Mouse (Mus musculus): Measurements from ENCODE around the gene Rbbp8nl.
A peak's percentile ranks its signal among the peaks of the same experiment; 100 is the strongest.

Rbbp8nl gene

DNA sequence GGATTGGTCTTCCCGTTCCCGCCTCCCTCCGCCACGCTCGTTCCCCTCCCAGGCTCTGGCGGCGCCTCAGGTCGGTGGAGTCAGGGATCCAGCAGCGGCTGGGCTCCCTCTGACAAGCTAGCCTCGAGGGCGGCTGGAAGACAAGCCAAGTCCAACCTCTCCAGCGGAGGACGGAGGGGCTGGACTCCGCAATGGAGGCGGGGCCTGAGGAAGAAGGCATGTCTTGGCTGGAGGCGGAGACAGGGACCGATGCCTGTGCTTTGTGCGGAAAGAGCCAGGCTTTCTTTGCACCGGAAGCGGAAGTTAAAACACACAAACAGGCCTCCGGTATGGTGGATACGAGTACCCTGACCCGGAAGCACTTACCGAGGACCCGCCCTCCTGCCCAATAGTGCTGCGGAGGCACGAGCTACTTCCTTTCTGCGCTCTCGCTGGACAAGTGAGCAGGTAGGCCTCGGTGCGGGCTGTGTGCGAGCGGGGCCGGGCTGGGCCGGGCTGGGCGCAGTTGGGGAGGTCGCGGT, 32.6 kb downstream of the Rbbp8nl start, which contains the start of gene Rps21:
TSS of gene Rps21 (plus strand) at position 377 of the 521 bp plus-strand sequence.
- peak; percentile 98 to 99 for DNase-seq

DNA sequence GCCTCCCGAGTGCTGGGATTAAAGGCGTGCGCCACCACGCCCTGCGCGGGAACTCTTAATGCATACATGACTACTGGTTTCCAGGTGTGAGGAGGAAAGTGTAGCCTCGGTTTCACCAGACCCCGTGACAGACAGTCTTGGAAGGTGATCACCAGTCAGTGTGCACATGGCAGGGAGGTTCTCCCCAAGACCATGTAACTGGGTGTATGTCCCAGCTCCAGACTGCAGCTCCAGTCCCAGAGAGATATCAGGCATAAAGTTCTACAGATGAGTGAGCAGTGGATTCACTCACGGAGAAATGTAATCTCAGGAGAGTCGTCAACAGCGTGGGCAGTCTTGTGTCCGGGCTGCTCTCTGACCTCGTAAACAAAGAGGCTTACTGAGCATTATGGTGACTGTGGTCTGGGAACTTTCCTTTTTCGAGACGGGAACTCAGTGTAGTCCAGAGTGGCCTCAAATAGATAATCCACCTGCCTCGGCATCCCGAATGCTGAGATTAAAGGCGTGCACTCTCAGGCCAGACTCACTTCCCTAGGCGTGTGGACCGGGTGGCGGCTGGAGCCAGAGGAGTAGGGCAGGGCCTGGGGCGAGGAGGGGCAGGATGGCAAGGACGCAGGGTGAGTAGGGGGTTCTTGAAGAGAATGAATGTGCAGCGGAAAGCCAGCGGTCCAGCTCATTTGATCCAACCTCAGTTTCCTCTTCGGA, 33.2 kb downstream of the Rbbp8nl start:
- DNase-seq: peak in 1 of 2 experiments; percentile 25

DNA sequence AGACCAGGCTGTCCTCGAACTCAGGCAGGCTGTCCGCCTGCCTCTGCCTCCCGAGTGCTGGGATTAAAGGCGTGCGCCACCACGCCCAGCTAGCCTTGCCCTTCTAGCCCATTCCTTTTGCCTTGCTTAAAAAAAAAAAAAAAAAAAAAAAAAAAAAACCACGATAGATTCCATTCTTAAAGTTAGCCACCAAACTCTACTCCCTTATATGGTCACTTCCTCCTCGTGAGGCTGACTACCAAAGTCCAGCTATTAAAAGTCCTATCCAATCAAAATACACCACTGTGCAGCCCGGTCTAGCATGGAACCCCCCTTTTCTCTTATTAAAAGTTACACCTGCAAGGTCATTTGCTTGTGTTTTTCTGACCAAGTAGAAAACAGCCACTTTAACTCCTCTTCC, 34.0 kb downstream of the Rbbp8nl start:
- DNase-seq: no peak

DNA sequence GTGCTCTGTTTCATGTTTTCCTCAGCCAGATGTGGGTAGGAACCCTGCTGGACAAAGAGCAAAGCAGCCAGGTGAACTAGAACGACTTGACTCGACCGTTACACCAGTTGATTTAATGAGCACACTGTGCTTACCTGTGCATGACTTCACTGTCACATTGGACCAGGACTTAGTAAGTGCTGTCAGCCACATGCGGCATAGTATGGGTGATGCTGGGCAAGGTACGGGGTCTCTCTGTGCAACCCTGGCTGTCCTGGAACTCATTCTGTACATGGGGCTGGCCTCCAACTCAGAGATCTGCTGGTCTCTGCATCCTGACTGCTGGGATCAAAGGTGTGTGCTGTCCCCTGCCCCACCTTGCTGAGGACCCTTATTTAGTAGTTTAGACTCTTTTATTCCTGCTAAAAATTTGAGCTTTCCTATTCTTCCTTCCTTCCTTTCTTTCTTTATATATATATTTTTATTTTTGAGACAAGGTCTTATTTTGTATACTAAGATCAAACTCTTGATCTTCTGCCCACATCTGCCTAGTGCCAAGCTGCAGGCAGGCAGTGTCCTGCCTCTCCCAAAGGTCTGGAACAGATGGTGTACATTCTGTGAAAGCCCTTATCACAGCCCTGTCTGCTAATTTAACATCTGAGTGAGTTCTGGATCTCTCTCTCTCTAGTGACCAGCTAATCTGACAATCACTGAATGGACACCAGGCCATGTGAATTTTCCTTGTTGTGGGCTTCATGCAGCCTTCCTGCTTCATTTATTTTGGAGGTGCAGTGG, 35.1 kb downstream of the Rbbp8nl start:
- DNase-seq: peak in 1 of 2 experiments; percentile 29

DNA sequence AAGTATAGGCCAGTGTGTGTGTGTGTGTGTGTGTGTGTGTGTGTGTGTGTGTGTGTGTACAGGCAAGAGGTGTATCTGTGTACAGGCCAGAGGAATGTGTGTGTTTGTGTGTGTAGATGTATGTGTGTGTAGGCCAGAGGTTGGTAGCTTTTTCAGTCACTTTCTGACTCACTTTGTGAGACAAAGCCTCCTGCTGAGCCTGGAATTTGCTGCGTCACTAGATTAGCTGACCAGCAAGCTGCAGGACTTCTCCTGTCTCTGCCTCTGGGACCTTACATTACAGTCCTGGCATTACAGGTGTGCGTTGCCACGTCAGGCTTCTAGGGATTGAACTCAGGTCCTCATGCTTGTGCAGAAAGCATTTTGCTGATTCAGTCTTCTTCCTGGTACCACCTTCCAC, 37.8 kb downstream of the Rbbp8nl start:
- DNase-seq: no peak

DNA sequence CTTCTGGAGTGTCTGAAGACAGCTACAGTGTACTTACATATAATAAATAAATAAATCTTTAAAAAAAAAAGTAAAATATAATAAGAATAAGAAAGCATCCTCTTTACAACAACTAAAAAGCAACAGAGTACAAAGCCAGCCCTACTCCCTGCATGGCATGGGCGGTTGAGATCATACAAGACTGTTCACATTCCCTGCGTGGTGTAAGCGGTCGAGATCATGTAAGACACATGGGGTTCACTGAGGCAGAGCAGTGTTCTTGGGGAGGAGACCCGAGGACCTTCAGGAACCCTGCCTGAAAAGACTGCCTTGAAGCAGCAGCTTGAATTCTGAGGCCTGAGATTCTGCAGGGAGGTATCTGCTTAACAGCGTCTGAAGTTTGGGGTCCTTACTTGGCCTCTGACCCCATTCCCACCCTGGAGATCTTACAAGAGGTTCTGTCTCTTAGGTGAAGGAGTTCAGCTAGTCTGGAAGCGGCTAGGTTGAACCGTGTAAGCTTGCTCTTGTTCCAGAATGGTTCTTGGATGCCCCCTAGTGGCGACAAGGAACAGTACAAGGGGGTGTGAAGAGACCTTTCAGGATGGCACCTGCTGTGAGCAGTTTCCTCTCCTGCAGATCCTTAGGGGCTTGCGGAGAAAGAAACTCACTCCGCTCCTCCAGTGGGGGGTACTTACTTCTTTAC, 38.6 kb downstream of the Rbbp8nl start:
- DNase-seq: peak; percentile 90 to 93

DNA sequence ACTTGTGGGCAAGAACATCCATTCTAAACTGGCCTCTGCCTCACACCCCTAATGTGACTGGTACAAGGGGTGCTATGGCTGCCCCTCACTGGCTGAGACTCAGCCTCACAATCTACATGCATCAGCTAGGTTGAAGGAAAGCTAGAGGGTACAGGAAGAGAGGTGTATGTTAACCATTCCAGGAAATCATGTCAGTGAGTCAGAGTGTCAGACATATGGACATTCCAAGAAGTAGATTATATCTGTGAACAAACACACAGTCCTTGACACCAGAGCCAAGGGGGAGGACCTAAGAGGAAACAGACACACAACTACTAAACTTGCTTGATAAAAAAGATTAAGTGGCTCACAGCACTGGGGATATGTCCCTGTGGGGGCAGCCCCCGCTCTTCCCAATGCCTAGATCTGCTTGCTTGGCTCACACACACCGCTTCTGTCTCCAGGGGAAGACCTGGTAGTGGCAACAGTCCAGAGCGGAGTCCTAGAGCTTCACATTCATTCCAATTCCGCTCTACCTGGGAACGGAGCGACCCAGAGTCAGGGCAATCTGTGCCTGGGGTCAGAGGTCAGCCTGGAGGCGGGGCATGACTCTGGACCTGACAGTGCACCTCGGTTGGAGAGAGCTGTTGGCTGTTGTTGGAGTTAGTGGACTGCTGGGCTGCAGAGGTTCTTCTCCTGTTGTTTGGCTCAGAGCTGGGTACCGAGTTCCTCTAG, 40.6 kb downstream of the Rbbp8nl start:
- no peak for DNase-seq

DNA sequence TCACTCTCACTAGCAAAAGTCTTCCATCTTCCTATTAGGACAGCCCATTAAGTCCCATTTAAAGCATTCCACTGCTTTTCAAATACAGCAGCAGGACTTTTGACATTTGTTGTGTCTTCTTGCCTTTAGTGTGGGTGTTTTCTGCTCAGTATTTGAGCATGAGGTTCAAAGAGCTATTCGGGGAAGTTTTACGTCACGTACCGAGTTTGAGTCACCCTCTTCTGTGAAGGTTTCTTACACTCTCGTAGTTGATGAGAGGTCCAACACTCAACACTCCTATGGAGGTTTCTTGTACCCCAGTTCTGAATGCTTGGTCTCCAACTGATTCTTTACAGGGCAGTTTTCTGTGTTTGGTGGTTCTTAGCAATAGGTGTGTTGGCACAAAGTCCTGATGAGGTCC, 41.8 kb downstream of the Rbbp8nl start:
- DNase-seq: no peak

DNA sequence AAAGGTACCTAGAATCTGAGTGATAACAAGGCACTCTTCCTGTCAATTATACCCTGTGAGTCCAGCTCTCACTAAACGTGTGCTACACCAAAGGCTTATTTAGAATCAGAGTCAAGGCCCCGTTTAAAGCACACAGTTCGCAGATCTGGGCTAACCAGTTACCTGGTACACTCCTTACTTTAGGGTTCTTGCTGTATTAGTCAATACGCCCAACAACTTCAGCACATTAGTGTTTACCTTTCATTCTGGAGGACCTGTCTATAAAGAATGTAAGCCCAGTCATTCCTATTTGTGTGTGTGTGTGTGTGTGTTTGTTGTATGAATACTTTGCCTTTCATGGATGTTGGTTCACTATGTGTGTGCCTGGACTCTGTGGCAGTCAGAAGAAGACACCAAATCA, 46.6 kb downstream of the Rbbp8nl start:
- DNase-seq: no peak

DNA sequence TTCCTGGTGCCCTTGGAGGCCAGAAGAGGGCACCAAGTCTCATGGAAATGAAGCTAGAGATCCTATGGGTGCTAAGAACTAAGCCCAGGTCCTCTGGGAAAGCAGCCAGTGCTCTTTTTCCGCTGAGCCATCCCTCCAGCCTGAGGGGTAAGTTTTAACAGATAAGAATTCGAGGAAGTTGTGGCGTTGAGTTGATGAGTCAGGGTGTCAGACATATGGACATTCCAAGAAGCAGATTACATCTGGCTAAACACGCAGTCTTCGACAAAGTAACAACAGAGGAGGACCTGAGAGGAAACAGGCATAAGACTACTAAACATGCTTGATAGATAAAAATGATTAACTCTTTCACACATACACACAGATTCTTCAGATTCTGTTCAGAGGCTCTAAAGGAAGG, 51.1 kb downstream of the Rbbp8nl start:
- DNase-seq: no peak

DNA sequence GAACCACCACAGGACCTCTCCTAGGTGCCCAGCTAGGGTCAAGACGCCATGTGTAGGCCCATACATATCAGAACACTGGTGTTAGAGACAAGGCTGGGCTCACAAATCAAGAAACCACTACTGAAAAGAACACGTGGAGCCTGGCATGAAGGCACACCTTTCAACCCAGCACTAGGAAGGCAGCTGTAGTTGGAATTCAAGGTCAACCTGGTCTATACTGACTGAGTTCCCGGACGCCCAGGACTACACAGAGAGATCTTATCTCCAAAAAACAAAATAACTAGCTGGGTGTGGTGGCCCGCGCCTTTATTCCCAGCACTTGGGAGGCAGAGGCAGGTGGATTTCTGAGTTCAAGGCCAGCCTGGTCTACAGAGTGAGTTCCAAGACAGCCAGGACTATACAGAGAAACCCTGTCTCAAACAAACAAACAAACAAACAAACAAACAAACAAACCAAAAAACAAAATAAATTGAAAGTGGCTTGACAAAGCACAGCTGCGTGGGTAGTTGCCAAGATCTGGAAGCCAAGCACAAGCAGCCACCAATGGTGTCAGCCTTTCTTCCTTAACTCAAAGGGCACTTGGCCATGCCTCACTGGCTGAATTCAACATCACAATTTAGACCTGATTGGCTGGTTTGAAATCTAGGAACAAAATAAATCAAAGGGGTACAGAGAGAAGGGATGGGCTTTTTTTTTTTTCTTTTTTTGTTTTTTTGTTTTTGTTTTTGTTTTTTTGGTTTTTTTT, 51.9 kb downstream of the Rbbp8nl start:
- DNase-seq: no peak

DNA sequence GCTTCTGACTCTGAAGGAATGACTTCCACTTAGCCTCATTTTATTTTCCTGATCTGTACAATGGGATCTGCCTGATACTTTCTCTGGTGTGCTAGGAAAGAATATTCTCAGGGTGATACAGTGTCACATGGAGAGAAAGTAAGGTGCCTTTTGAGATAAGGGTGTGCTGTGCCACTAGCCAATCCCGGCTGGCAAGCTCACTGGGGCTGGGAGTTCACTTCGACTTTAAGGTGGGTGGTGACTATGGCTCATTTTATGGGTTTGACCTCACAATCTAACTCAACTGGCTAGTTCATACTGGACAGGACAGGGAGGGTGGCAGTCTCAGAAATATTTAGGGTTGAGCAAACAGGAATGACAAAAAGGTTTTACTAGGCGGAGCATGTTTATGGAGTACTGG, 52.7 kb downstream of the Rbbp8nl start:
- no peak for DNase-seq

DNA sequence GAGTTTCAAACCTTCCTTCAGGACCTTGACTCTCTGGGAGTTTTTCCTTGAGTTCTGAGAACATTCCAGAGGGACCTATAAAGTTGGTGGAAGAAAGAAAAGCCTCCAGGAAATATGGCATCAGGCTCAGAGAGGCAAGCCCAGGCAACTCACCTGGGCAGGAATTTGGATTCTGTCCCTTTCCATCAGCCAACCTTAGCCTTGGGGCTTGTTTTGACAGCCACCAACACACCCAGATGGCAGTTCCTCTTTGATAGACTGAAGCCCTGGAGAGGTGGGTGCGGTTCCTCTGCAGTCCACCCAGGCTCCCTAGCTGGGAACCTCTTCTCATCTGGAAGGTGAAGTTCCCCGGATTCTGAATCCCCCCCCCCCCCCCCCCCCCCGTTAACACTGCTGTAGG, 53.2 kb downstream of the Rbbp8nl start:
- DNase-seq: no peak

DNA sequence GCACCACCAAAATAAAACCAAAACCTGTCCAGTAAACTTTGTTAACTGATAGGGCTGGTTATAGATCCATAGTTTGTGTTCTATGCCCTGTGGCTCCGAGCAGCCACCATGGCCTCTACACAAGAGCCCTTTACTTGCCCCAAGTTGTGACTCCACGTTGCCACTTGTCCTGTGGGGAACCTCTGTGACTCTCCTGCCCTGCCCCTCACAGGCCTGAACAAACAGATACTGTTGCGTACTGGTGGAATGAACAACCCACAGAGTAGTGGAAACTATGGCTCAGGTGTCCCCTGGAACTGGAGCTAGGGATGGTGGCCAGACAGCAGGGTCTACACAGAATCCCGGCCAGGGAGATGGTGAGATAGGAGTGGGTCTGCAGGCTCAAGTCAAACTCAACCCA, 53.9 kb downstream of the Rbbp8nl start:
- DNase-seq: no peak

DNA sequence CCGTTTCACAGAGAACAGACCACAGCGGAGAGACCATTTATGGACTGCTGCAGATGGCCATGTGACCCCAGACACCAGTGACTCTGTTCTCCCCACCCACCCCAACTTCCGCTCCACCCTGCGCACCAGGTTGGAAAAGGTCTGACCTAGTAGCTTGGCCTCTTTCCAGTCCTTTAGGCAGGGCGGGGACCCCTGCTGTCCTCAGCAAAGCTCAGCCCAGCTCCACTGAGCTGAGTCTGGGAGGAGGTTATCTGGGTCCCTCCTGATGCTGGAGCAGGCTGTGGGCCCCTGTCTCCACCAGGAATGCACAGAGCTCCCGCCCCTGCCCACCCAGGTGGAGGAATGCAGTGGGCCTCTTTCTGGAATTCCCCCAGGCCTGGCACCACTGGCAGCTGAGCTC, 54.7 kb downstream of the Rbbp8nl start:
- DNase-seq: no peak

DNA sequence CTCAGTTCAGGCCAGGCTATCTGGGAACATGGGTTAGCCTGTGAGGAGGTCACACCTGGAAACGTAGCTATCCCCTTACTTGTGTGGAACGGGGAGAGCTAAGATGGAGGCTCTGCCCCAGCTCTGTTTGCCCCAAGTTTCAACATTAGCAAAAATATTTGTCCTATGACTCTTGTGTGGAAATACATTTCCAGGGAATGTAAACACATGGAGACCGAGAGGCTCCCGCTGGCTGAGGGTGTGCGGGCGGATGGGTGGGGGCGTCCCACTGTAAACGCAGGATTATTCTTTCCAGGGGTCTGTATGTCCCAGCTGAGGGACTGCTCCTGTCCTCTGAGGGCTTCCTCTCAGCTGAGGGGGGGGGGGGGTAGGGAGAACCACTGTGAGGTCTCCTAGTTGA, 55.3 kb downstream of the Rbbp8nl start:
- no peak for DNase-seq

DNA sequence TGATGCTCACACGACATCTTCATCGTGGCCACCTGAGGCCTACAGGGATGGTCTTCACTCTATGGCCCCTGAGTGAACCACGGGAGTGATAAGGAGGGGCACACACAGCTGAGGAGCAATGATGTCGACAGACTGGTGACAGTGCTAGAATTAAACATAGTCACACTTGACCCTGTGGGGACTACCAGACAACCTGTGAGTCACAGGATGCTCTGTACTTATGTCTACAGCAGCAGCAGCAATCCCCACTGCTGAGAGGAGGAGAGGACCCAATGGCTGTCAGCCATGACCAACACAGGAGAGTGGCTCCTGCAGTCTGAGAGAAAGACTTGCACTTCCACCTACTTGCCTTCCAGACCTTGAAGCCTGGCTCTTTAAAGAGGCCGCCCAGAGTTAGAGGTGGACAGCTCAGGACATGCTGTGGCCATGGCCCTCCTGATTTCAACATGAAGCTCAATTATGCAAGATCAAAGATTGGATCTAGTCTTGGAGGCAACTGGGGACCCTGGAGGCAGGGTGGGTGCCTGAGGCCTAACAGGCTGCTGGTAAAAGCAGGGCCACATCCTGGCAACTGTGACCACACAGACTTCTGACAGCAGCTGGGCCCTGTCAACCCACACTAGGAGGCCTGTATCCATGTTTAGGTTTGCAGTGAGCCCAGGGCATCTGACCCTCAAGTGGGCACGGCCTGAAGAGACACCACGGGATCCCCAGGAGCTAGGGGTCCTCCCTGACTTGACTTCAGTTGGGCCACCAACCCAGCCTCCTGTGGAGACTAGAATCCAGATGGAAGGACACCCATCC, 56.4 kb downstream of the Rbbp8nl start:
- DNase-seq: no peak

DNA sequence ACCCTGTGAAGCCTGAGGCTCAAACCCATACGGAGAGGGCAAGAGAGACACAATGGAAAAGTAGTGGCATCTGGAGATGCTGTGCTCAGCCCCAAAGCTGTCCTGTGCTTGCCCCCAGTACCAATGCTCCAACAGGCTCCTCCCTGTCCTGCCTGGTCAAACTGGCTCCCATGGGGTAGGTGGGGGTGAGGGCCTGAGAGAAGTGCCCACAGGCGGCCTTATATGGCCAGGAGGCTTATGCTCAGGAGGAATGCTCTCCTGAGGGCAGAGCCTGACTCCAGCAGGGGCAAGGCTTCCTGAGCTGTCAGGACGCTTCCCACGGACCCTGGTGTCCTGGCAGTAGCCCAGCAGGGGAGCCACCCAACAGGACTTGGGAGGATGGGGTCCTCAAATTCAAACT, 59.2 kb downstream of the Rbbp8nl start:
- DNase-seq: no peak

DNA sequence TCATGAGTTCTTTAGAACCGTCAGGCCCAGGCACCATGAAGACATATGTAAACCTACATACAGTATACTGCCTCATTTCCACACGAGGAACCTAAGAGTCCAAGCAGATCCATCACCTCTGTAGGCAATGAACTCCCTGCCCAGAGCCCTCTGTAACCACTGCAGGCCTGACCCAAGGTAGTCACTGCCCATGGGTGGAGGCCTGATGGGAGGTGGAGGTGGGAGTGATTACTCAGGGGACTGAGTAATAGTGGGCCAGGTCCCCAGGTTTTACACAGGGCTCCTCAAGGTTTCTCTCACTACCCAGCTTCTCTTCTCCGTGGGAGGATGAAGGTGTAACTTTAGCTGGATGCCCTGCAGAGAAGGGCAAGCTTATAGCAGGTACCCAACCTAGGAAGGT, 60.5 kb downstream of the Rbbp8nl start:
- no peak for DNase-seq

DNA sequence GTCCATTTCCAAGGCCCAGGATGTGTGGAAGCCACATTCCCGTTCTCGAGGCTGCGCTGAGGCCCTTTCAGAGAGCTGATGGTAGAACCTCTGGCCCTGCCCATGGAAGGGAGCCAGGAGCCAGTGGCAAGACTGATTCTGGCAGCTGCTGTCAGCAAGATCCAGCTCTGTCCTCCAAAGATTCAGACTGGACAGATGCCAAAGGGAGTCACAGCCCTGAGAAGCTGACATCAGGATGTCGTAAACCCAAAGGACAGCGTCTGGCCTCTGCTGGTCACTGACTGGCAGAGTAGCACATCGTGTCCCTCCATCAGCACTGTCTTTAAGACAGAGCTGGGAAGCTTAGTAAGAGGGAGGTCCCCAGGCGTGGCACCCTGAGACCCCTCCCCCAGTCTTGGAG, 61.1 kb downstream of the Rbbp8nl start:
- DNase-seq: no peak

DNA sequence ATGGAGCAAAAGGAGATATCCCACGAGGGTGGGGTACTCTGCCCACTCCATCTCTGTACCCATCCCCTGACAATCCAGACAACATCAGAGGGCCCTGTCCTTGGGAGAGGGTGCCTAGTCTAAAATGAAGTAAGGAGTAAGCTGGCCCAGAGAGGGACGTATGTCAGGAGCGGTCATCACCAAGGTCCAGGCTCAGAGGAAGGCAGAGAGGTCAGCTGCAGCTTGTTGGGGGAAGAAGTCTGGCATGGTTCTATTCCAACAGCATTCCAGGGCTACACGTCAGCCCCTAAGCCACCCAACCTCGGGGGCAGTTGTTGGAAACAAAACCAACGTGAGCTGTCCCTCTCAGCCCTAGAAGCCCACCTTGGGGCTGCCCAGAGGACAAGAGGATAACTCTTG, 61.6 kb downstream of the Rbbp8nl start:
- DNase-seq: no peak

All from cerebellum, postnatal 14 days (tissue).